ENCODE assay signal across 9 mouse cellular contexts in genomic region chr10:77970481-77970880, GRCm38 (mm10). TPM values are rescaled to one million over a fixed set of nuclear protein-coding genes. Genes with fewer than 3 reads are reported as not detected.
DNase-seq lines count a peak whose midpoint lies in the region; ATAC-seq and TF ChIP-seq lines count a peak whose summit lies in the region.
"Had no signal": no experiment of that assay in that cellular context is flagged by ENCODE, and none has a peak within 500 bp of the region (broad histone marks: within the 10 kb centered on the region; RNA-seq: fewer than 3 reads in every experiment).

Gene Trpm2, minus strand, starts transcription at chr10:77970563.

- 0 out of 2 replicates have a peak, but pooled peaks cover 4% of the 10 kb centered on the region for H3K4me1 ChIP-seq in kidney, postnatal 0 days (replicated peaks; ENCODE audit: insufficient read depth, low read length)
- H3K4me1 ChIP-seq in forebrain, embryonic 16.5 days (replicated peaks; ENCODE audit: control insufficient read depth, insufficient read depth, low read length), result peaks cover 7% of the 10 kb centered on the region; the same call in 1 of the 2 replicates

- TF ChIP-seq CTCF in kidney, postnatal 0 days (IDR thresholded peaks at IDR 0.05; ENCODE audit: low read depth), result no peak

- peak within 1 kb of the TSS; percentile 35; the same call in 1 of the 2 replicates for H3K9ac ChIP-seq in kidney, postnatal 0 days (ENCODE audit: low read depth, low read length)
- peak within 1 kb of the TSS; percentile 41 for H3K9ac ChIP-seq in forebrain, embryonic 16.5 days (replicated peaks; ENCODE audit: low read depth, low read length)

- 0 out of 2 replicates have a peak, but pooled peaks cover 3% of the 10 kb centered on the region for H3K27me3 ChIP-seq in kidney, postnatal 0 days (ENCODE audit: insufficient read depth, low read length)
- peaks cover 18% of the 10 kb centered on the region for H3K27me3 ChIP-seq in forebrain, embryonic 16.5 days (replicated peaks; ENCODE audit: control insufficient read depth, insufficient read depth, low read length)

- no peak for DNase-seq in kidney, postnatal 0 days (ENCODE audit: low spot score)
- DNase-seq in kidney, adult 9 months, result no peak
- no peak for DNase-seq in layer of hippocampus, postnatal 36 days
- peak; percentile 57 to 62 for DNase-seq in lung, postnatal 4 days
- no peak for DNase-seq in urinary bladder, adult 2 months (ENCODE audit: low spot score)
- no peak for DNase-seq in natural killer cell, adult 2 months (ENCODE audit: low spot score in 2 of 2)
- DNase-seq in right cerebral cortex, adult 2 months (ENCODE audit: low spot score in 2 of 2), result no peak

- H3K4me2 ChIP-seq in kidney, postnatal 0 days (ENCODE audit: low read length), result peak within 1 kb of the TSS; percentile 50
- H3K4me2 ChIP-seq in forebrain, embryonic 16.5 days (ENCODE audit: low read length), result peak within 1 kb of the TSS; percentile 59

- peak within 1 kb of the TSS; percentile 20; the same call in 1 of the 2 replicates for H3K4me3 ChIP-seq in kidney, postnatal 0 days (replicated peaks; ENCODE audit: low read depth, low read length)
- peak within 1 kb of the TSS; percentile 44 for H3K4me3 ChIP-seq in forebrain, embryonic 16.5 days (replicated peaks; ENCODE audit: low read length)

- H3K27ac ChIP-seq in kidney, postnatal 0 days, result no peak within 1 kb of the TSS
- no peak within 1 kb of the TSS for H3K27ac ChIP-seq in forebrain, embryonic 16.5 days (ENCODE audit: low read length)

- H3K36me3 ChIP-seq in kidney, postnatal 0 days (ENCODE audit: insufficient read depth, low read length), result no peaks in the 10 kb centered on the region
- no peaks in the 10 kb centered on the region for H3K36me3 ChIP-seq in forebrain, embryonic 16.5 days (ENCODE audit: control insufficient read depth, insufficient read depth)

- WGBS in kidney, postnatal 0 days, result 78% methylated on average over 6 of the region's 6 CpGs
- 90% methylated on average over 6 of the region's 6 CpGs for WGBS in forebrain, embryonic 16.5 days

- no peak for ATAC-seq in kidney, postnatal 0 days (replicated peaks; ENCODE audit: low FRiP score, low read depth)
- ATAC-seq in forebrain, embryonic 16.5 days, result no peak
- ATAC-seq: Patski had no signal

- no peaks in the 10 kb centered on the region for H3K9me3 ChIP-seq in kidney, postnatal 0 days (replicated peaks; ENCODE audit: low read length)
- H3K9me3 ChIP-seq in forebrain, embryonic 16.5 days (ENCODE audit: control insufficient read depth, low read length), result no peaks in the 10 kb centered on the region

RNA-seq across cellular contexts. Expression of gene Trpm2, which starts in this region (rescaled TPM):
- polyA plus RNA-seq in kidney, postnatal 0 days (2015; fragmentation: Nextera tagmentation; extraction: Ambion mirVana), result 0.20 and 0.40 TPM in 2 replicates
- 3.0 and 5.0 TPM in 2 replicates for polyA plus RNA-seq in forebrain, embryonic 16.5 days (2015; fragmentation: Nextera tagmentation; extraction: Ambion mirVana)
- 10 to 100 TPM; 30.3 to 40.0 TPM for total RNA-seq in layer of hippocampus, postnatal 36 days (2021)
- 0.90 and 1.5 TPM in 2 replicates for polyA plus RNA-seq in urinary bladder, adult 2 months (2012; rRNA removed)

Comparison
In these comparisons a context has a peak if more than half of its experiments do, and no peak if none do; other contexts are left out.
1. DNase-seq: peak in lung, postnatal 4 days (2 of 2); none in kidney, postnatal 0 days (single experiment), kidney, adult 9 months (single experiment), layer of hippocampus, postnatal 36 days (0 of 2), urinary bladder, adult 2 months (single experiment), natural killer cell, adult 2 months (0 of 2) and right cerebral cortex, adult 2 months (0 of 2).